Mouse (Mus musculus) retina, postnatal 7 days (tissue): ENCODE measurements around the gene Zbtb7b.

Source experiments
- DNase-seq: peaks from one replicate; pipeline ENCODE4 v3.0.0-alpha.2; 2012; ENCODE audit warnings: low read depth, low spot score

Gene Zbtb7b

GRCm38 (mm10) chr3:89388901-89389740, 5.5 kb downstream of the Zbtb7b start:
- DNase-seq = no peak

- DNase-seq = no peak
Observed at GRCm38 (mm10) chr3:89388134-89388881, 6.3 kb downstream of the Zbtb7b start.

GRCm38 (mm10) chr3:89387632-89388031, 6.9 kb downstream of the Zbtb7b start:
- no peak for DNase-seq

GRCm38 (mm10) chr3:89386438-89387420, 7.8 kb downstream of the Zbtb7b start:
- no peak for DNase-seq

GRCm38 (mm10) chr3:89385451-89385850, 9.1 kb downstream of the Zbtb7b start:
- DNase-seq = no peak

GRCm38 (mm10) chr3:89384331-89385076, 10.1 kb downstream of the Zbtb7b start:
- DNase-seq = peak; percentile 66

- DNase-seq = no peak
Observed at GRCm38 (mm10) chr3:89383651-89384255, 10.8 kb downstream of the Zbtb7b start.

- no peak for DNase-seq
Observed at GRCm38 (mm10) chr3:89382950-89383349, 11.6 kb downstream of the Zbtb7b start.

- no peak for DNase-seq
Observed at GRCm38 (mm10) chr3:89382033-89382882, 12.3 kb downstream of the Zbtb7b start.

GRCm38 (mm10) chr3:89381233-89381632, 13.3 kb downstream of the Zbtb7b start:
- DNase-seq = no peak

- no peak for DNase-seq
Observed at GRCm38 (mm10) chr3:89380711-89381110, 13.9 kb downstream of the Zbtb7b start.

GRCm38 (mm10) chr3:89380291-89380690, 14.3 kb downstream of the Zbtb7b start:
- DNase-seq = no peak

- no peak for DNase-seq
Observed at GRCm38 (mm10) chr3:89379388-89380131, 15.0 kb downstream of the Zbtb7b start.

- peak; percentile 71 for DNase-seq
Observed at GRCm38 (mm10) chr3:89378394-89379067, 16.0 kb downstream of the Zbtb7b start.

GRCm38 (mm10) chr3:89377831-89378230, 16.7 kb downstream of the Zbtb7b start:
- no peak for DNase-seq

GRCm38 (mm10) chr3:89373581-89374231, 20.9 kb downstream of the Zbtb7b start:
- DNase-seq = no peak

- no peak for DNase-seq
Observed at GRCm38 (mm10) chr3:89367338-89367737, 27.2 kb downstream of the Zbtb7b start.
